Mouse (Mus musculus) embryonic facial prominence, embryonic 10.5 days (tissue): ENCODE results near the gene Cwc27. TPM values are rescaled to one million over a fixed set of nuclear protein-coding genes. Genes with fewer than 3 reads are reported as not detected.

Experiments used
- DNase-seq: peaks from one replicate; pipeline ENCODE4 v3.0.0-alpha.2; 2017; ENCODE audit warnings: low spot score
- H3K27ac ChIP-seq: fragments of 300-500 bp; sonication (generic); replicated peaks from 2 replicates; pipeline ENCODE4 v1.5.1; 2016; ENCODE audit warnings: mild to moderate bottlenecking
- H3K27me3 ChIP-seq: fragments of 300-500 bp; sonication (generic); replicated peaks from 2 replicates; pipeline ENCODE4 v1.6.1; 2016; ENCODE audit warnings: low read depth, mild to moderate bottlenecking; ENCODE audit not compliant: poor library complexity, severe bottlenecking
- H3K36me3 ChIP-seq: fragments of 300-500 bp; sonication (generic); replicated peaks from 2 replicates; pipeline ENCODE4 v1.6.1; 2016; ENCODE audit warnings: mild to moderate bottlenecking, moderate library complexity
- H3K4me1 ChIP-seq: fragments of 300-500 bp; sonication (generic); 2 replicates; pipeline ENCODE4 v1.6.1; 2016
- H3K4me3 ChIP-seq: fragments of 300-500 bp; sonication (generic); 2 replicates; pipeline ENCODE4 v1.5.1; 2016; ENCODE audit warnings: mild to moderate bottlenecking, moderate library complexity
- H3K9me3 ChIP-seq: fragments of 300-500 bp; sonication (generic); 2 replicates; pipeline ENCODE4 v1.6.1; 2016; ENCODE audit warnings: mild to moderate bottlenecking
- WGBS: fragments of 180-500 bp; shearing (Covaris S2); methylation state at CpG from one replicate; pipeline ENCODE4 v1.1.7; 2016; 5-methylcytosine and 5-hydroxymethylcytosine counted together
- polyA plus RNA-seq: library from polyadenylated mRNA; unstranded; fragments of >200 nt; fragmentation: Nextera tagmentation; extraction: Ambion mirVana; gene quantifications from 2 replicates; pipeline ENCODE4 v1.2.1, GENCODE M21; 2016

Cwc27 gene
- polyA plus RNA-seq, 1 experiment from 2014 or later, result 33.3 TPM

DNA sequence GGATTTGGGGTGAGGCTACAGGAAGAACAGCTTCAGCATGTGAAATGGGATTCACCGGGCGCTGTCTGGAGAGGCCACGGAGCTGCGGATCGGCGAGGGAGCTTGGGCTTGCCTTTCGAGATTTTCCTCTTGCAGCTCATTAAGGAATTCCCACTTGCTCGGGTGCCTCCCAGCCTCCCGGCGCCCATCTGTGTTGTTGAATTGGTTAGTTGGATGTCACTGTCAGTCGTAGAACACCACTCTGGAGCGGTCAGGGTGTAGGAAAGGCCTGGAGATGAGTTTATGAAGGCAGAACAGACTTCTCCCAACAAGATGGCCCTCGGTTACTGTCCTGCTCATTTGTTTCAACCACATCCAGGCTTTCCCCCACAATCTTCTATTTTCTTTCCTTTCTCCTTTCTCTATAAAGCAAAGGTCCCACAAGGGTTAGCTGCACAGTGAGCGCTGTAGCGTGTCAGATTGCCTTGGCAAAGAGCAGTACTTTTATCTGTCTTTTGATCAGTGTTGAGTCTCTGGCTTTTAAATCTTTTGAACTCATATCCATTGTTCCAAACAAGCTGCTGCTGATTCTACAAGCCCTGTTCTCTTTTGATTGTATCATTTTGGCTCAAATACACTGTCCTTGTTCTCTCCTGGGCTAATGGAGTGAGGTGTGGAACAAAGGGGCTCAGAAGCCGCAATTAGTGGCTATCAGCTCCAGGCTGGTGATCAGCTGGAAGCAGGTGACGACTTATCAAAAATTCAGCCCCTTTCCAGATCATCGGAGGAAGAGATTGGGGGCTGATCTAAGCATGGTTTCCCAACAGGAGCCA, 200.7 kb downstream of the Cwc27 start:
- Histone ChIP-seq H3K4me1 (0 out of 2 replicates have a peak, but pooled peaks cover 6% of the 10 kb centered on the region), H3K4me3 (no peak overlapping the region), H3K36me3 (no peaks in the 10 kb centered on the region), H3K27ac (no peak overlapping the region), H3K9me3 (no peaks in the 10 kb centered on the region), H3K27me3 (no peaks in the 10 kb centered on the region)
- DNase-seq, result no peak
- 84% methylated on average over 18 of the region's 18 CpGs for WGBS

DNA sequence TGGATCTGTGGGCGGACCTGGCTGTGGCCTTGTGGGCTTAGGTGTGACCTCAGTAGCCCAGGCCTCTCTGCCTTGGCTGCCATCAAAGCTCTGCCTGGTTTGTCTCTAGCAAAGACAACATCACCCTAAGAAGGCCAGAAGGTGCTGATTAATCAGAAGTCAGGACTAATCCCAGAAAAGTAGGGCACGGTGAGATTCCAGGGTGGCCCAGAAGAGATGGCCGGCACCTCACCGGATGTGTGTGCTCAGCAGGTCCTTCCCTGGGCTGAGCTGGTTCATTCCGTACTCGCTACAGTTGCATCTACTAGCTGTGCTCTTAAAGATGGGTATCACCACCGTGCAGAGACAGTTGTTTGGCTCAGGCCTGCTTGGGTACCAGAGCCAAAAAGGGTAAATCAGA, 201.8 kb downstream of the Cwc27 start:
- Histone ChIP-seq H3K36me3 (no peaks in the 10 kb centered on the region), H3K4me3 (no peak overlapping the region), H3K4me1 (no peaks in the 10 kb centered on the region), H3K27ac (no peak overlapping the region), H3K9me3 (no peaks in the 10 kb centered on the region), H3K27me3 (no peaks in the 10 kb centered on the region)
- no peak for DNase-seq
- WGBS, result 90% methylated on average over 7 of the region's 7 CpGs

DNA sequence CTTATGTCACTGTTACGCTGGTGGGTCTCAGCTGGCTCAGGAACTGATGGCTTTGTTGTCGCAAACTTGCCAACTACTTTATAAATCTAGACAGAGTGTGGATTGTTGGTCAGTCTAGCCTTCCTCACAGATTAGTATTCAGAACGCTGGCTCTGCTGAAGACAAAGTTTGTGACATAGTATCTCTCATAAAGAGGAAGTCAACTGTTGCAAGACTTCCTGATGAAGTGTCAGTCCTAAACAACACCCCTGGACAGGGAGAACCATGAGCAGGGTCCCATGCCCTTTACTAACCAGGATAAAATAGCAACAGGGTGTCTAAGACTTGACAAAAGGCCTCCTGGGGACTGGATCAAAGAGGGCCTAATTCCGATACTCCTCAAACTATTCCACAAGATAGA, 205.6 kb downstream of the Cwc27 start:
- WGBS, result 96% methylated on average over 4 of the region's 4 CpGs
- Histone ChIP-seq H3K4me3 (no peak overlapping the region), H3K27me3 (no peaks in the 10 kb centered on the region), H3K9me3 (no peaks in the 10 kb centered on the region), H3K27ac (no peak overlapping the region), H3K36me3 (no peaks in the 10 kb centered on the region), H3K4me1 (peaks cover 11% of the 10 kb centered on the region)
- DNase-seq, result no peak

DNA sequence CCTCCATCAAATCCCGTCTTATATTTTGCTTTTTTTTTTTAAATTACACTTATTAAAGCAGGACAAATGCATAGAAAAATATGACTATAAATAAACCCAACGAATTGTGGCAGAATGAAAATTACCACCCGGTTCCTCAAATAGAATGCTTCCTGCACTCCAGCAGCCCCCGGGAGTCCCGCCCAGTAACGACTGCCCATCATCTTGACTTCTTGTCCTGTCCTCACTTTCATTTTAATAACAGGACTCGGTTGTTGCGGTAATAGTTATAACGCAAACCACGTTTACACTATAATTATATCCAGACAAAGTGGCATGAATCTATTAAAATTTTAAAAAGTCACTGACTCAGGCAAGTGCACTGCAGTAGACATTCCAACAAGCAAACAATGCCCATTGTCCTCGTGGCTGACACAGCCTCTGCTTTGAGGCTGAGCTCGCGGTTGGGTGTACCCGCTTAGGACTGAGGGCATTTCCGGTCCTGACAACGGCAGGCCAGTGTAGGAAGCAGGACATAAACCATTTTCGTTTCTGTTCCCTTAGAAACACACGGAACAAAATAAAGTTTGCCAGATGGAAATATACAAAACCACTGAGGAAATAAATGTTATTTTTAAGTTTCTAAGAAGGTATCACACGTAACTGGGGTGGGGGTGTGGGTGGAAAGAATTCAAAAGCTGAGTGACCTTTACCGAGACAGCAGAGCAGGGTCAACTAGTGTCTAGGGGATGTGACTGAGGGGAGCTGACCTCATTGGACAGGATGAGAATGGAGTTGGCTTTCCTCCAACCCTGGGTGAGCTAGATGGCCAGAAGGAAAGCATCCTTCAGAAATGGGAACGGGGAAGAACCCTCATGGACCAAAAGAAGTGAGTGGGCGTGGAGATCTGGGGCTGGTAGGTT, 206.5 kb downstream of the Cwc27 start:
- DNase-seq, result no peak
- 83% methylated on average over 22 of the region's 22 CpGs for WGBS
- H3K4me1 ChIP-seq, result peaks cover 11% of the 10 kb centered on the region
- no peaks in the 10 kb centered on the region for H3K9me3 ChIP-seq
- H3K27ac ChIP-seq, result no peak overlapping the region
- no peaks in the 10 kb centered on the region for H3K36me3 ChIP-seq
- H3K27me3 ChIP-seq, result no peaks in the 10 kb centered on the region
- H3K4me3 ChIP-seq, result no peak overlapping the region

GRCm38 (mm10) chr13:104608516-104608915, 208.4 kb downstream of the Cwc27 start:
- DNase-seq, result no peak
- Histone ChIP-seq H3K27ac (peak overlapping the region; percentile 72), H3K9me3 (no peaks in the 10 kb centered on the region)

DNA sequence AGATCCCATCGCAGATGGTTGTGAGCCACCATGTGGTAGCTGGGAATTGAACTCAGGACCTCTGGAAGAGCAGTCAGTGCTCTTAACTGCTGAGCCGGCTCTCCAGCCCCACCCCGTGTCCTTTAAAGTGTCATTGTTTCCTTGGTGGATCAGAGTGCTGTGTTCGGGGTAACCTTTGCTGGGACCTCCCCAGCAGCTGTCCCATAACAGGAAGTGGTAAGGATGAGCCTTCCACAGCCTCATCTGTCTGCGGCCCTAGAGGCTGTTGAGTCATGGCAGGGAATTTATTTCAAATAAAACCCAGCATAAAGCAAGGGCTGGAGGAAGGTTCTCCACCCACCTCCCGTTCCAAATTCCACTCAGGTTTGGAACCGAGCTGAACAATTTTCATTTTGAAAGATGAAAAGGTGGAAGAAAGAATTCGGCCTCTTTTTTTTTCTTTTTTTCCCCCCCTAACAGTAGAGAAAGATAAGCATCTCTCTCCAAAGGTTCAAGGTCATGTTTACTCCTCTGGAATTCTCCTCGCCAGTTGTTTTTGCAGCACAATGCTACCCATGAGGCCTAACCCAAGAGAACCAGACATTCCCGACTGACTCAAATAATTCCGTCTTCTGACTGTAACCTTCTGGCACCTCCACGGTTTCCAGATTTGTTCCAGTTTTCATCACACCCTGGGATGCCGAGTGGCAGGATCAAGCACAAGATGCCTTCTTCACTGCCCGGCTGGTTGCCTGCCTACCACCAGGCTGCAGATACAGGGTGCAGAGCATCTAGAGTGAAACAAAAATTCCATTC, 210.0 kb downstream of the Cwc27 start:
- Histone ChIP-seq H3K27me3 (no peaks in the 10 kb centered on the region), H3K36me3 (no peaks in the 10 kb centered on the region), H3K4me3 (no peak overlapping the region), H3K4me1 (peaks cover 11% of the 10 kb centered on the region), H3K27ac (no peak overlapping the region; the same call in 1 of the 2 replicates), H3K9me3 (no peaks in the 10 kb centered on the region)
- no peak for DNase-seq
- WGBS, result 70% methylated on average over 14 of the region's 14 CpGs

More at GRCm38 (mm10) chr13:104608516-104608915, 208.4 kb downstream of the Cwc27 start:
- Histone ChIP-seq H3K4me1 (peaks cover 11% of the 10 kb centered on the region), H3K27me3 (no peaks in the 10 kb centered on the region), H3K36me3 (no peaks in the 10 kb centered on the region), H3K4me3 (no peak overlapping the region)
- 71% methylated on average over 18 of the region's 18 CpGs for WGBS

- H3K27me3 ChIP-seq, result no peaks in the 10 kb centered on the region
- no peaks in the 10 kb centered on the region for H3K9me3 ChIP-seq
- no peak overlapping the region for H3K4me3 ChIP-seq
- DNase-seq, result no peak
- no peak overlapping the region for H3K27ac ChIP-seq
- no peaks in the 10 kb centered on the region for H3K36me3 ChIP-seq
- 92% methylated on average over 2 of the region's 2 CpGs for WGBS
- H3K4me1 ChIP-seq, result peaks cover 11% of the 10 kb centered on the region
Observed at GRCm38 (mm10) chr13:104605111-104605510, 211.8 kb downstream of the Cwc27 start.

DNA sequence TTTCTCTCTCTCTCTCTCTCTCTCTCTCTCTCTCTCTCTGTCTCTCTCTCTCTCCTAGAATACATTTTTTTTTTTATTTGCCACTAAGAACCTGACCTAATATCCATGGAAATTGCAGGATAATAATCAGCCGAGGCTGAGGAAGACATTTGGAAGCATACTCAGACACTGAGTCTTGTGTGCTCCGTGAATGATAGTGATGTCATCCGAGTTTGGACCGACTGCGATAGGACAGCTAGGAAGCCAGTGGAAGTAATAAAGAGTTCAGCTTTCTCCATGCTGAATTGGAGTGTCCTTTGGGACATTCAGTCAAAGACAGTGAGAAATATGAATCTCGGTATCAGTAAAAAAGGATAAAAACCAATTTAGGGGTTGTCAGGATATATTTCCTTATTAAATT, 214.7 kb downstream of the Cwc27 start:
- 86% methylated on average over 6 of the region's 6 CpGs for WGBS
- no peak for DNase-seq
- H3K9me3 ChIP-seq, result no peaks in the 10 kb centered on the region
- H3K4me1 ChIP-seq, result no peaks in the 10 kb centered on the region
- H3K4me3 ChIP-seq, result no peak overlapping the region
- H3K27ac ChIP-seq, result no peak overlapping the region
- H3K36me3 ChIP-seq, result no peaks in the 10 kb centered on the region
- no peaks in the 10 kb centered on the region for H3K27me3 ChIP-seq

DNA sequence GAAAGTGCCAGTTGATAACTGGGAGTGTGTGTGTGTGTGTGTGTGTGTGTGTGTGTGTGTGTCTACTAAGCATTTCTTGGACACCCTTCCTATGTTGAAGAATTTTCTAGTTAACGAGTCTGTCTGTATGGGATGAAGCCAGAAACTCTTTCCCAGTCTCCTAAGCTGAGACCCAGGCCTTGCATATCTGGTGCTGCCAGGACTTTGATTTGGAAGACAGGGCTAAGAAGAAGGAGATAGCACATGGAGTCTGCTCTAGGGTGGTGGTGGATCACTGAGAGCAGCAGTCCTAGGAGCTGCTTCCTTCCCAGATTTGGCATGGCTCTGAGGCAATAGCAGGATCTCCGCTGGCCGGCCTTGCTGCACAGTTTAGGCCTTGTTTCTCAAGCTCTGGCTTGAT, 215.2 kb downstream of the Cwc27 start:
- 91% methylated on average over 3 of the region's 3 CpGs for WGBS
- H3K27me3 ChIP-seq, result no peaks in the 10 kb centered on the region
- no peak for DNase-seq
- no peaks in the 10 kb centered on the region for H3K9me3 ChIP-seq
- H3K4me1 ChIP-seq, result no peaks in the 10 kb centered on the region
- no peak overlapping the region for H3K4me3 ChIP-seq
- no peaks in the 10 kb centered on the region for H3K36me3 ChIP-seq
- H3K27ac ChIP-seq, result no peak overlapping the region

DNA sequence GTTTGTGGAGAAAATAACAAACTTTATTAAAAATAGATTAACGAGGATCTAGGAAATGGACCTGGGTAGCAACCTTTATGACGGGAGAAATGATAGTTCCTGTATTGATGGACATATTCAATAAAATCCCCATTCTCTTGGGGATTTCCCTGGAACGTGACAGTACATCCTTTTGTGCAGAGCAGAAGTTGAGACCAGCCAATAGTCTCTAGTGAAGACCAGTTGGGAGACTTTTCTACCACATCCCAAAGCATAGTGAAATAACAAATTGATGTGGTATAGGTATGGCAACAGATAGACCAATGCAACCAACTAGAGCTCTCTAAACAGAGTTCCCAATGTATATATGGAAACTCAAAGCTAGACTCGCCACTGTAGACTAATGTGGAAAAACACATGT, 220.7 kb downstream of the Cwc27 start:
- WGBS, result 87% methylated on average over 4 of the region's 4 CpGs
- Histone ChIP-seq H3K27ac (no peak overlapping the region), H3K4me3 (no peak overlapping the region), H3K27me3 (no peaks in the 10 kb centered on the region), H3K36me3 (no peaks in the 10 kb centered on the region), H3K9me3 (no peaks in the 10 kb centered on the region), H3K4me1 (no peaks in the 10 kb centered on the region)
- DNase-seq, result no peak

DNA sequence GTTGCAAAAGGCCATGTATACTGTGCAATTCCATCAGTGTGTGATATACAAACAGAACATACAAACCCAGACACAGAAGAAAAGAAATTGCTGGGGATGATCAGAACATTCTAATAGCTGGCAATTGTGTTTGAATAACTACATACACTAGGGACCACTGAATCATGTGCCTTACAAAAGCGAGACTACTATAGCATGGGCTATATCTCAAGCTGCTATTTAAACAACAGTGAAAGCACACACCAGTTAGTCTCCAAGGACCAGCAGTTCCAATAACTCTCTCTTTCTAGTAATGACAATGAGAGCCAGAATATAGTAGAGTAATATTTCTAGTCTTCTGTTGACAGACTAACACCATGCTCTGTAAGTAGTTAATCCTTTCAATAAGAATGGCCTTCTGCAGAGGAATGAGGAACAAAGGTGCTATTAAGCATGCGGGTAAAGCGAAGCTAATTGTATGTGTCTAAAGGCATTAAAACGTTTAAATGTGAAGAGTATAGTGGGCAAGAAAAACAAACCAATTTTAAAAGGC, 222.1 kb downstream of the Cwc27 start:
- WGBS, result 63% methylated on average over 4 of the region's 4 CpGs
- H3K4me3 ChIP-seq, result no peak overlapping the region
- H3K4me1 ChIP-seq, result peaks cover 6% of the 10 kb centered on the region
- no peak overlapping the region for H3K27ac ChIP-seq
- H3K36me3 ChIP-seq, result no peaks in the 10 kb centered on the region
- no peaks in the 10 kb centered on the region for H3K27me3 ChIP-seq
- H3K9me3 ChIP-seq, result no peaks in the 10 kb centered on the region
- DNase-seq, result no peak

DNA sequence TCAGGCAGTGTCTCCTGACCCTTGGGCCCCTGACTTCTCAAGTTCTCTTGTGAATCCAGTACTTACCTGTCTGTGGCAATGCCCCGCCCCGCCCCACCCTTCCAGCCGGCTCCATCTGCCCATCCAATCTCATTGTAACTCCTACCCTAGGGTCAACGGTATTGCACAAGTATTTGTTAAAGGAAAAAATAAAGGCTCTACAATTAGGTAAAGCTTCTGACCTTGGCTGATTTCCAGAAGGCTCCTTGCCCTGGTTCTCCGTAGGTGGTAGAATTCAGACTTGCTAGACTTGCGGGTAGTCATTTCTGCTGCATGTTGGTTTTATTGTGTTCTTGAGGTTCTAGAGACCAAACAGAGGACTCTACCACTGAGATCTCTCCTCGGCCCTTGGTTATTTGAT, 226.0 kb downstream of the Cwc27 start:
- no peaks in the 10 kb centered on the region for H3K27me3 ChIP-seq
- no peak overlapping the region for H3K4me3 ChIP-seq
- no peak overlapping the region for H3K27ac ChIP-seq
- WGBS, result 91% methylated on average over 7 of the region's 7 CpGs
- DNase-seq, result no peak
- peaks cover 10% of the 10 kb centered on the region for H3K4me1 ChIP-seq
- H3K36me3 ChIP-seq, result no peaks in the 10 kb centered on the region
- H3K9me3 ChIP-seq, result no peaks in the 10 kb centered on the region
